Mouse (Mus musculus) mature B cell (primary cell): ENCODE measurements at regions not wholly inside any gene's neighbourhood (a gene's known extent, or its start where the extent isn't known, plus 50 kb on each side); places are given as distances from the start of the nearest gene placed in this dataset.

Source experiments
- in situ Hi-C: fragments of 300-500 bp; cut with MboI; formaldehyde crosslinking; loops from 2 replicates; pipeline ENCODE4 v1.14.3; 2019

GRCm38 (mm10) chr12:71572833-71573446 is 257.9 kb upstream of the Daam1 start:
- in situ Hi-C loops: no loop called here

- in situ Hi-C loops: no loop called here
These were observed 257.4 kb upstream of the Daam1 start for GRCm38 (mm10) chr12:71573456-71573855.

- in situ Hi-C loops: no loop called here
These were observed 256.2 kb upstream of the Daam1 start for GRCm38 (mm10) chr12:71574685-71575084.

GRCm38 (mm10) chr12:71577349-71577748 is 253.5 kb upstream of the Daam1 start:
- in situ Hi-C loops: no loop called here

GRCm38 (mm10) chr12:71578006-71578405 is 252.9 kb upstream of the Daam1 start:
- in situ Hi-C loops: no loop called here

- in situ Hi-C loops: no loop called here
These were observed 252.0 kb upstream of the Daam1 start for GRCm38 (mm10) chr12:71578912-71579311.

GRCm38 (mm10) chr12:71580532-71581290 is 250.2 kb upstream of the Daam1 start:
- in situ Hi-C loops: no loop called here

GRCm38 (mm10) chr12:71584618-71585017 is 246.3 kb upstream of the Daam1 start:
- in situ Hi-C loops: no loop called here

- in situ Hi-C loops: no loop called here
These were observed 232.2 kb upstream of the Daam1 start for GRCm38 (mm10) chr12:71598641-71599040.

GRCm38 (mm10) chr12:71601091-71601690 is 229.7 kb upstream of the Daam1 start:
- in situ Hi-C loops: no loop called here

- in situ Hi-C loops: no loop called here
These were observed 227.7 kb upstream of the Daam1 start for GRCm38 (mm10) chr12:71603136-71603535.

- in situ Hi-C loops: no loop called here
These were observed 224.5 kb upstream of the Daam1 start for GRCm38 (mm10) chr12:71606366-71606765.

- in situ Hi-C loops: no loop called here
These were observed 222.9 kb upstream of the Daam1 start for GRCm38 (mm10) chr12:71607966-71608365.

- in situ Hi-C loops: no loop called here
These were observed 217.6 kb upstream of the Daam1 start for GRCm38 (mm10) chr12:71613326-71613725.

- in situ Hi-C loops: no loop called here
These were observed 215.9 kb upstream of the Daam1 start for GRCm38 (mm10) chr12:71614945-71615344.

GRCm38 (mm10) chr12:71615383-71615782 is 215.5 kb upstream of the Daam1 start:
- in situ Hi-C loops: no loop called here

GRCm38 (mm10) chr12:71616121-71616520 is 214.8 kb upstream of the Daam1 start:
- in situ Hi-C loops: no loop called here

GRCm38 (mm10) chr12:71618466-71618865 is 212.4 kb upstream of the Daam1 start:
- in situ Hi-C loops: no loop called here

- in situ Hi-C loops: no loop called here
These were observed 211.9 kb upstream of the Daam1 start for GRCm38 (mm10) chr12:71618956-71619355.

- in situ Hi-C loops: no loop called here
These were observed 211.3 kb upstream of the Daam1 start for GRCm38 (mm10) chr12:71619561-71619960.

GRCm38 (mm10) chr12:71621542-71621941 is 209.3 kb upstream of the Daam1 start:
- in situ Hi-C loops: no loop called here

- in situ Hi-C loops: no loop called here
These were observed 208.1 kb upstream of the Daam1 start for GRCm38 (mm10) chr12:71622761-71623160.

GRCm38 (mm10) chr12:71623271-71623670 is 207.6 kb upstream of the Daam1 start:
- in situ Hi-C loops: no loop called here
